Mouse (Mus musculus) gastrocnemius, postnatal 36 days (tissue): ENCODE measurements at regions not wholly inside any gene's neighbourhood (a gene's known extent, or its start where the extent isn't known, plus 50 kb on each side); places are given as distances from the start of the nearest gene placed in this dataset.
"Not testable (repeated sequence)": the region's sequence is repeated elsewhere in the genome, so short reads cannot be mapped to it uniquely, and the experiment has no call there.

ENCODE experiments used
- DNase-seq, 2 experiments: peaks; one replicate each; pipeline ENCODE4 v3.0.0; 2022
- intact Hi-C: fragments of 180-260 bp; cut with DNase I; formaldehyde crosslinking; loops from one replicate; pipeline ENCODE4 v1.15.1; 2025

- intact Hi-C loops, result no loop called here
These were observed 88.3 kb upstream of the Tmem28 start for GRCm38 (mm10) chrX:99732526-99732925.

DNA sequence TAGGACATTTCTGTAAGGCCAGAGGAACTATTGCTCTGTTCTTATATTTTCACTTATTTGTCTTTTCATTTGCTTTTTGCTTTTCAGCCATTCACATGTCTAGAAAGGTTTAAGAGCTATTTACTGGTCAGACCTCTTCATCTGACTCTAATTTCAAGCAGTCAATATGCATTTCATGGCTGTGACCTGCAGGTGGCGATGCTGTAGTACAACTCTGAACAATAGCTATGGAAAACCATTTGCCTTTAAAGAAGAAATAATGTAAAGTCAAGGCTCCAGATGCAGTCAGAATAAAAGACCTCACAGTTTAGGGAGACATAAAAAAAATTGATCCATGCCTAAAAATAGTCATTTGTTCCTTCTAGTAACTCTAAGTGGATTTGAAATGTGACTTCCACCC, 95.7 kb upstream of the Tmem28 start:
- intact Hi-C loops, result no loop called here
- DNase-seq, result no peak

More at GRCm38 (mm10) chrX:99732526-99732925, 88.3 kb upstream of the Tmem28 start:
- peak in 1 of 2 experiments; percentile 32 for DNase-seq

GRCm38 (mm10) chrX:99695366-99695765, 125.5 kb upstream of the Tmem28 start:
- DNase-seq, result no peak

DNA sequence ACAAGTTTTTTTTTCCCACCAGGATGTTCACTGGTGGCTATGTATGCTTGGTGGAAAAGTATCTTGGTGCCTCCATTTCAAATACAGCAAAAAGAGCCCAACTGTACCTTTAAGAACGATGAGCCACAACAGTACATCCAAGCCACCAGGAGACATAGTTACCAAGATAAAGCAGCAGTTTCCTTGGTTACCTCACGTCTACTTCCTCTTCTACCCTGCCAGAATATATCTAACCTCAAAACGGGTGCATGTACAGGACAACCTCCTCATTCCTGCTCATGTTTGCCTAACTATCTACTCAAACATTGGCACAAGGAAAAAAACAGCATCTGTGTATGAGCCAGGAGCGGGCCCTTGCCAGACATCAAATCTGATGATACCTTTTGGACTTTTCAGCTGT, 129.8 kb upstream of the Tmem28 start:
- no peak for DNase-seq
- intact Hi-C loops, result no loop called here

More at GRCm38 (mm10) chrX:99695366-99695765, 125.5 kb upstream of the Tmem28 start:
- intact Hi-C loops, result no loop called here

- intact Hi-C loops, result no loop called here
- DNase-seq, result no peak
These were observed 131.1 kb upstream of the Tmem28 start for GRCm38 (mm10) chrX:99689761-99690160.

- intact Hi-C loops, DNase-seq: not testable (repeated sequence)
These were observed 138.3 kb upstream of the Tmem28 start for GRCm38 (mm10) chrX:99682491-99682890.

- DNase-seq, result no peak
- intact Hi-C loops, result no loop called here
These were observed 153.2 kb upstream of the Tmem28 start for GRCm38 (mm10) chrX:99667596-99667995.

DNA sequence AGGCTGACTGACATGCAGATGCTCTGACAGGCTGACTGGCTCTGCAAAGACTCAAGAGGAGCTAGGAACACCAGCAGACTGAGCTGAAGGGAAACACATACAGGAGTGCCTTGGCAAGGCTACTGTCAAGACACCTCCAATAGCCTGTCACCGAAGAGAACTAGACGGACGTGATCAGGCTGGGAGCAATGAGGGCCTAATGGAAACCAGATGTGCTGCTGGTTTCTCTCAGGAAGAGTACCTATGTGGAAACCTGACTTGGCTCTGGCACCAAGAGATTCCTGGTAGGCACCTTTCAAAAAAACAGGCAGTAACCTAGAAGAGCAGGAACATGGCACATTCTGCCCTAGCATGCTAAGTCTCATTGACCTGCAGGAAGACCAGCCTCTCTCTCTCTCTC, 158.3 kb upstream of the Tmem28 start:
- DNase-seq, result no peak
- intact Hi-C loops, result no loop called here

DNA sequence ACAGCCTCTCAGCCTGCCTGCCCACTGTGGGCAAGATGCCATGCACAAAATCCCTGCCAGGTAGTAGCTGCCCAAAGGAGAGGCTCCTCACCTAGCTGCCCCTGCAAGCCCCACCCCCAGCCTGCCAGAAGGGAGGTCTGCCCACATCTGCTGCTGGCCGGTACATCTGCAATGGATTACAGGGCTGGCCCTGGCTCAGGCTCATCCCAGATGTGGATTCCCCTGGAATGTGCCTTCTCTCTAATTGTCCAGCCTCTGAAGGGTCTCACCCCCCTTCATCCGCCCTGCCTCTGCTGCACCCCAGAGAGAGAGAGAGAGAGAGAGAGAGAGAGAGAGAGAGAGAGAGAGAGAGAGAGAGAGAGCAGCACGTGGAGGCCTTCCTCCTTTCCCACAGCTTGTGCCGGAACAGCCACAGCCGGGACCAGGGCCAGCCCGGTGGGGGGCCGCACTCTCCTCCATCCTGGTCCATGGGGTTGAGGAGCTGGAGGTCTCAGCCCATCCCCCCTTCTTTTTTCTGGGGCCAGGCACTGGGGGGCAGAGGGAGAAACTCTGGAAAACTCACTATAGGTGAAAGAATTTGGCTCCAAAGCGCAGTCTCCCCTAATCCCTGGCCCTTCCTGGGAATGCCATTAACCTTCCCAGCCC, 161.2 kb upstream of the Tmem28 start:
- DNase-seq, result peak; percentile 13
- intact Hi-C loops, result loop anchor here (2.0 to 10.0 kb wide), 3 partner anchors 127 to 675 kb away; no protein-coding TSS in a partner anchor

- peak; percentile 38 to 56 for DNase-seq
- intact Hi-C loops, result loop anchor here (2.0 to 10.0 kb wide), 3 partner anchors 126 to 673 kb away; no protein-coding TSS in a partner anchor
These were observed 162.9 kb upstream of the Tmem28 start for GRCm38 (mm10) chrX:99657790-99658451.

DNA sequence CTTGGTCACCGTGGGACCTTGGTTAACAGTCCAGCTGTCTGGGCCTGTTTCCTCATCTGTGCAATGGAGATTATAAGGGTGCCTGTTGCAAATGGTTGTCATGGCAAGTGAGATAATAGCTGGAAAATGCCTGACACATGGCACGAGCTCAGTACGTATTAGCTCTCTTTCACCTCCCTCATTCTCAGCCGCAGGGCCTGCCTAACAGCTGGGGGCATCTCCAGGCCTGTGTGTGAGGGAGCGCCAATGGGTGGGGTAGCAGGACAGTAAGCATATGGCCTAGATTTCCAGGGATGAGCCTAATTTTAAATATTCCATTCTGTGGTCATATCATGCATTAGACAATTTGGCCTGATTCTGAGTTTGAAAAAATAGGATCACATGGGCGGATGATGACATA, 163.8 kb upstream of the Tmem28 start:
- no peak for DNase-seq
- intact Hi-C loops, result loop anchor here (5.0 to 10.0 kb wide), 2 partner anchors 125 to 672 kb away; no protein-coding TSS in a partner anchor

GRCm38 (mm10) chrX:99632211-99632775, 161.2 kb upstream of the Pja1 start:
- no peak for DNase-seq
- intact Hi-C loops, result no loop called here

DNA sequence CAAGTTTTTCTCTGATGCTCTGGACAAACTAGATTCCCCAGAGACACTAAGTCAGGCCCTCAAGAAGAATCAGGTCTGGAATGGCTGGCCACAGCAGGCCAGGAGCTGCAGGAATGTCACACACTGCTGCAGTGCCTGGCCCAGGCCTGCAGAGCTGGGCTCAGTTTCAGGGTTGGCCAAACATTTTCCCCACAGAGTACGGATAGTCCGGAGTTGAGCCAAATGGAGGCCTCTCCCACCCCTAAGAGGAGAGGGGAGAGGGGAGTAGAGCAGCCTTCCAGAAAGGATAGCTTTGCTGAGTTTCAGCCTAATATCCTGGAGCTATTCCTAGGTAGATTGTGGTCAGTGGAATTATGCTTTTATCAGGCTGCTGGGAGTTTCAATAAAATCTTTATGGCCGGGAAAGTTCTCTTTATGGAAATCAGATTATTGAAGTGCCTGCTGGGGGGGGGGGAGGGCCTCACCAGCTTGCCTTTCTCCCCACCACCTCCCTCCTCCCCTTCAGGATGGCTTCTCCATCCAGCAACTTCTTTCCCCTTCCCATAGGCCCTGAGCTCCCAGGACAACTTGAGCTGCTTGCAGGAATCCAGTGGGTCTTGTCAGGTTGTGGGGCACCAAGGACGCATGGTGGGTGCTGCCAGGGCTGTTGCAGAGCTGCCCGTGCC, 153.6 kb upstream of the Pja1 start:
- intact Hi-C loops, result no loop called here
- DNase-seq, result no peak

DNA sequence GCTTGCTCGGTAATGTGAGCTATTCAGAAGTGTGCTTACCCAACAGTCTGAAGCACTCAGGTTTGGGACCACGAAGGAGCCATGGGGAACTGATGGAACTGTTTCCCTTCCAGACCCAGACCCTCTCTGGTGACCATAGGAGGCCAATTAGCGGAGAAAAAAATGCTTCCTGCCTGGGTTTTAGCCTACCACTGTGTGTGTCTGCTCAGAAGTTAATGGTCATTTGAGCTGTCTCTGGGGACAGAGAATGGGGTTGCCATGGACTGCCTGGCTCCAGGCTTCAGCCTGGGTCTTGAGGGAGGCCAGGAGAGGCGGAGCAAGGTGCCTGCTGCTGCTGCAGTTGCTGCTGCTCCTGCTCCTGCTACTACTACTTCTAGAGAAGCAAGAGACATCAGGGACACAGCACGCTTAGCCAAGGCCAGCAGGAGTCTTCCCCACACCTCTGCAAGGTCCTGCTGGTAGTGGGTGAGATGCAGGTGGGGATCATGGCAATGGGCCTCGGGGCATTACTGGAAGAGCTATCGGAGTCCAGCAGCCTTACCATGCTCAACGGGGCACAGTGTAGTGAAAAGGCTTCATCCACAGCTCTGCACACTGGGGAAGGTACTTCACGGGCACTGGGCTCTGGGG, 141.2 kb upstream of the Pja1 start:
- no peak for DNase-seq
- intact Hi-C loops, result no loop called here

DNA sequence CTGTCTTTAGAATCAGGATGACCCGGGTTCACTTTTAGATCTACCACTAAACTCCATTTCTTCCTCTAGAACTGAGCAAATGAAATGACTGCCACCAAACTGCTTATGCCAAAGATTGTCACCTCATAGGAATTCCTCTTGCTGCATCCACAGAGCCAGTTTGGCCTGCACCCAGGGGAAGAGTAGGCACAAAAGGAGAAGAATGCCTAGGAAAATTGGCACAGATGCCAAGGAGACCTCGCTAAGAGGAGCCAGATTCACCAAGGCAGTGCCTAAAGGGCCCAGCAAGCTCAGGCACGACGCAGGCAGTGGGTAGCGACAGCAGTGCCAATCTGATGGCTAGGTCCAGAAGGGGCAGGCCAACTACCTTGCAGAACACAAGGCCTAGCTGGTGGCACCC, 139.0 kb upstream of the Pja1 start:
- intact Hi-C loops, result no loop called here
- DNase-seq, result no peak

DNA sequence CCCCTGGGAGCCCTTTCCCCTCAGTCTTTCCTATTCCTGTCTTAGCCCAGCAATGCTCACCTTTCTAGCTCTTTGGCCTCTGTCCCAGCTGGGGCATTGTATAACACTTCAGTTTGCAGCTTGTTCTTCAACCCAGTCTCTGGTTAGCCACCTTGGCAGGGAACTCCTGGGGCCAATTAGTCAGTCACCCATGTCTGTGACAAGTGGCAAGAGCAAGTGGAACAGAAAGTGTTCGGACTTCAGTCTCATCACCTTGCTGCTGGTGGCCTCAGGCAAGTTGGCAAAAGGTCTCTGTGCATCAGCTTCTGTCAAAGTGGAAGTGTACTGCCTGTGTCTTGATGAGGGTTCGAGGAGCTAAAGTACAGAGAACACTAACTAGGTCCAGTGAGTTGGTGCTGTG, 138.5 kb upstream of the Pja1 start:
- intact Hi-C loops, result no loop called here
- DNase-seq, result no peak

GRCm38 (mm10) chrX:99608284-99608692, 137.2 kb upstream of the Pja1 start:
- intact Hi-C loops, result no loop called here
- DNase-seq, result no peak

DNA sequence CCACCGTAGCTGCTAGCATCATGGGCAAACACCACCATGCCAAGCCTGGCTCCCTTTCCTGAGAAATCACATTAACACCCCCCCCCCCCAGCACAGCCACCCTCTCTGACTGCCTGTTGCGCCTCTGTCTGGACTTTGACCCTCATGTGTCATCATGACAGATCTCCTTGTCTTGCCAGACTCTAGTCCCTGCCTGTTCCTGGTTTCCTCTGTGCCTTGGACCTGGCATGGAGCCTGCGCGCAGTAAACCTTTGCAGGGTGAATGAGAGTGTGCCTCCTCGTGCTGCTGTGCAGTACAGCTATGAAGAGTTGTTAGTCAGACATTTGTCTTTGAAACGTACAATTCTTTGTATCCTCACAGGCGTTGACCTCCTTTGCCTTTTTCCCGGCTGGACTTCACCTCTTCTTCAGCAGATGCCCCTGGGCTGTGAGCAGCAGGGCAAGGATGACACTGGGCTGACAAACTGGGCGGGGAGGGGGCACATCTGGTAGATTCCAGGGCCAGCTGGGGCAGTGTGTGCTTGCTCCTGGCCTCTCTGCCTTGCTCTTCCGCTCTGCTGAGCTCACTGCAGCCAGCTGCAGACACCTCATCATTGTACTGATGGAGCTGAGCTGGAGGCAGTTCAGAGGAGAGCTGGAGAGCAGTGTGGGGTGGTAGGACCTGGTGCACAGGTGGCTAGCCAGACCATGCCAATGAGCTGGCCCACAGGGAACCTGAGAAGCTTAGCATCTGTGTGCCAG, 134.2 kb upstream of the Pja1 start:
- no peak for DNase-seq
- intact Hi-C loops, result no loop called here

DNA sequence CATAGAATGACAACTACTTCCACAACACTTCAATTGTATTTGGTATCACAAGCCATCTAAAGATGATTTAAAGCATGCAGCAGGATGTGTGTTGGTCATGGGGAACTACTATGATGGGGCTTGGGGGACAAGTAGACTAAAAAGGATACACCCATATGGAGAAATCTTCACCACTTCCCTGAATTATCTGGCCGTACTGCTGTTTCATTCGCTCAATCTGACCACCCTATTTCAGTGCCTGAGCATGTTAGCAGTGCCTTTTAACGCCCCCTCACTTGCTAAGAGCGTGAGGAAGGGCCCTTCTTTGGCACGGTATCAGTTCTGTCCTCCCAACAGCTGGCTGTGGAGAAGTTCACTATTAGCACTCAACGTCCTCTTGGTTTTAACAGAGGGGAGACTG, 132.6 kb upstream of the Pja1 start:
- DNase-seq, result no peak
- intact Hi-C loops, result no loop called here

DNA sequence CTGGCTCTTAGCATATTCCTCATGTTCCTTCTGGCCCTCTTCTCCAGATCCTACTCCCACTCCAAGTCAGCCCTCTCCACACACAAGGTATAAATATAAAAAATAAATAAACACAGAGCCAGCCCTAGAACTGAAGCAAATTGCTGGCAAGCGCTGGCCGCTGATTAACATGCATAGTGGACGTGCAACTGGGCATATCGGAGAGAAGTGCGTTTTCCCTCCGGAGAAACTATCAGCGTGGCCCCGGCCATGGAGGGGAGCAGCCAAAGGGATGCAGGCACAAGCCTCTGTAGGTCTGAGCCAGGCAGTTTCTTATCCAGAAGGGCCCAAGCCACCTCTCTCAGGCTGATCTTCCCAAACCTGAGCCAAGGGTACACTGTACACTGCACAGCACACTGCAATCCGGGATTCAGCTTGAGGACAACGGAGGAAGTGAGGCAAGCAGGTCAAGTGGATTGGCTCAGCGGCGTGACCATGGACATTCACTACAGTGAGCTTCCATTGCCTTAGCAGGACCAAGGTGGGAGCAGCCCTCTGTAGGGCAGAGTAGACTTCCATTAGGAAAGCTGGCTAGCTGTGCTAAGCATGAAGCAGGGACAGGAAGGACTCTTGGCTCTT, 131.3 kb upstream of the Pja1 start:
- intact Hi-C loops, result no loop called here
- DNase-seq, result no peak
